Mouse (Mus musculus): ENCODE measurements around the gene Scarb1.
A peak's percentile ranks its signal among the peaks of the same experiment; 100 is the strongest.

Scarb1 gene

DNA sequence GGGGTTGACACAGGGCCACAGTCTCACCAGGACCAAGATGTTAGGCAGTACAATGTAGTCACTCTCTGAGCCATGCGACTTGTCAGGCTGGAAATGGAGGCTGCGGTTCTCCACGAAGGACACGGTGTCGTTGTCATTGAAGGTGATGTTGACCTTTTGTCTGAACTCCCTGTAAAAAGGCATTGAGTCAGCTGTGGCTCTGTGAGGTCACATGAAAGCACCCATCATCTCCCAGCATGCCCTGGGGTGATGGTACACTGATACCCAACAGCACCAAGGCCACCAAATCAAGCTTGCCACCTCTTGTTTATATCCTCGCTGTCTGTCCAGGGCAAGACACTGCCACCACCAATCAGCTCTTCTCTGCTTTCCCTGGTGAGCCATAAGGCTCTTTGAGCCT is 37.8 kb downstream of the Scarb1 start:
- no peak for DNase-seq

DNA sequence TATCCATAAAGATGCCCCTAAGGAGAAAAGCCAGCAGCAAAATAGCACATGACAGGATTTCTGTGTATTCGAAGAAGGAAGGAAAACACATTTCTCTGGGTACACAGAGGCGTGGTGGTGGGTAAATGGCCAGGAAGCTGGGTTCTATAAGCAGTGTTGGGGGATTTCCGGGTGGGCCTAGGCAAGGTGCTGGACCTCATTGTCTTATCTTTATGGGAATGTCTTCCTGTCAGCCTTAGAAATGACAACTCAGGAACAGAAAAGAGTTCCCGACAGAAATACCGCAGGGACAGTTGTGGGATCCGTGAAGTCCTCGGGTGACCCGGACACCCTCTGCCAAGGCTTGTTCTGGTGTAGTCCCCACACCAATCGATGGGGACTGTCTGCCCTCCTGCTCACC is 42.7 kb downstream of the Scarb1 start:
- no peak for DNase-seq

- DNase-seq = no peak
Measured at GRCm38 (mm10) chr5:125297171-125297570, 43.7 kb downstream of the Scarb1 start.

DNA sequence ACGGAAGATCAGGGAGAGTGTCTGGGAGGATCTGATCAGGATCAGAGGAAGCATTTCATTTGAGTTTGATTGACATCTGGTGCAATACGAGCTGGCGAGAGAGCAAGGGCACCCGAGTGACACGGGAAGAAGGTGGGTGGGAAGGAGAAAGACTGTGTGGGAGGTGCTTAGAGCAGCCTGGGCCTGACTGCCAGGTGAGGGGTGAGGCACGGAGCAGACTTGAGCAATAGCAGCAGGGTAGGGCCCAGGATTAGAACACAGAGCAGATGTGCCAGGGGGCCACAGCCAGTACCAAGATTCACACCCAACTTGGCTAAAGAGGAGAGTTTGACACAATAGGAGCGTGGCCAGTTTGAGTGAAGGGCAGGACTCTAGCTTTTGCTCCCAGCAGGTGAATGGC is 47.9 kb downstream of the Scarb1 start:
- DNase-seq = no peak

DNA sequence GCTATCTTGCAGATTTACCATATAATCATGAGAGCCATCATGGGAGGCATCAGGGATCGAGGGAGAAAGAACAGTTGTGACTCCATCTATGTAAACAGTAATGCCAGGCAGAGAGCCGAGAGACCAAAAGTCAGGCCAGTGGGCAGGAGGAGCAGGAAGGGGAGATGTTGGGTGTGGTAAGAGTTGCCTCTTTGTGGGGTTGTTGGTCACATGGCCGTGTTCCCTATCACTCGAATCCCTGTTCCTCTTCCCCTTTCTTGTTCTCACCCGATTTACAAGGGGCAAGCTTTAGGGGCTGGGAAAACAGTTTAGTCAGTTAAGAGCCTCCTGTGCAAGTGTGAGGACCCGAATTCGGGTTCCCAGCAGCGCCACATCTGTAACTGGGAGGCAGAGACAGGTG is 49.0 kb downstream of the Scarb1 start:
- no peak for DNase-seq

- DNase-seq = no peak
Measured at GRCm38 (mm10) chr5:125291387-125291786, 49.5 kb downstream of the Scarb1 start.

GRCm38 (mm10) chr5:125287053-125287655 is 53.7 kb downstream of the Scarb1 start:
- DNase-seq = no peak

- no peak for DNase-seq
Measured at GRCm38 (mm10) chr5:125286090-125286489, 54.8 kb downstream of the Scarb1 start.

GRCm38 (mm10) chr5:125283748-125284640 is 56.9 kb downstream of the Scarb1 start:
- peak; percentile 63 for DNase-seq

- DNase-seq = peak; percentile 2
Measured at GRCm38 (mm10) chr5:125279216-125279615, 61.7 kb downstream of the Scarb1 start.

GRCm38 (mm10) chr5:125278314-125278713 is 62.6 kb downstream of the Scarb1 start:
- DNase-seq = no peak

DNA sequence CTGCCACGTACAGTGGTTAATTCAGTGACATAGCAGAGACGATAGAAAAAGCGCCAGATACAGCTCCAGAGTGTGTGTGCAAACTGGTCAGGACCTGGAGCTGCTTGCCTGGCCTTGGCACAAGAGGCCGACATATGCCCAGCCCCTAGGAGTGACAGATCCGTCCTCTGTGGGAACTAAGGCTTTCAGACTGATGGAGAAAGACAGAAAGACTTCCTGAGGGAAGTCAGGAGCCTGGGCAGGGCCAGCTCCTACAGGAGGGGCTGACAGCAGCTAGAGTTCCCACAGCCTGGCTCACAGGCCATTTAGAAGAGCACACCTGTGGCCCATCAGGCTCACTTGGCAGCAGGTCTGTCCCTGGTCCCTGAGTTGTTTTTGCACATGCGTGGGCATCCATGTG is 63.6 kb downstream of the Scarb1 start:
- DNase-seq = peak; percentile 52

DNA sequence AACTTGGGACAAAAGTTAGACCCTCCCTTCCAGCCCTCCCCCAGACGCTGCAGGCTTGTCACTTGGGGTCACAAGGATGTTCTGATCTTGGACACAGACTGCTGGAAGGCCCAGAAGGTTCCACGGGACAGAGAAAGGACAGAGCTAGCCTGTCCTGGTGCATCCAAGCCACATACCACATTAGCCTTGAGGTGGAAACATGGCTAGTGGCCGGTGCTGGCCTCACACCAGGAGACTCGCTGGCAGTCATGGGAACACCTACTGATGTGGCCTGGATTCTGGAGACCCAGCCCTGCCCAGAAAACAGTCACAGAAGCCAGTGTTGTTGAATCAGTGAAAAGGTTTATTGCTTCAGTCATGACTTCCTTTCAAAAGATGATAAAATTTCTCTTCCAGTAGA is 64.1 kb downstream of the Scarb1 start:
- DNase-seq = peak; percentile 57

DNA sequence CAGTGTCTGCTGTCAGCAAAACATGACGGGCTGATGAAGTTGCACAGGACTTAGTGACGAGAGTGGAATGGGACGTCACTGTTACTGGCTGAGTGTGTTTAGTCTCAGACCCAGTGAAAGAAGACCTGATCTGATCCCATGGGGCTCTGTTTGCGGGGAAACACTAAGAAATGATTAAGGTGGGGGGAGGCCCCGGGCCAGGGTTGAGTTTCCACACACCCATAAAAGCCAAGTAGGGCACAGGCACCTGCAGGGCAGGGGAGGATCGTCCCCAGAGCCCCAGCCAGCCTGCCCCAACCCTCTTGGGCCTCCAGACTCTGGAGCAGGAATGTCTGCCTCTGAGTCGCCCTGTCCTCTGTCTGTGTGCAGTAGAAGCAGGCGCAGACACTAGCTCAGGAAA is 65.6 kb downstream of the Scarb1 start:
- peak; percentile 21 for DNase-seq

DNA sequence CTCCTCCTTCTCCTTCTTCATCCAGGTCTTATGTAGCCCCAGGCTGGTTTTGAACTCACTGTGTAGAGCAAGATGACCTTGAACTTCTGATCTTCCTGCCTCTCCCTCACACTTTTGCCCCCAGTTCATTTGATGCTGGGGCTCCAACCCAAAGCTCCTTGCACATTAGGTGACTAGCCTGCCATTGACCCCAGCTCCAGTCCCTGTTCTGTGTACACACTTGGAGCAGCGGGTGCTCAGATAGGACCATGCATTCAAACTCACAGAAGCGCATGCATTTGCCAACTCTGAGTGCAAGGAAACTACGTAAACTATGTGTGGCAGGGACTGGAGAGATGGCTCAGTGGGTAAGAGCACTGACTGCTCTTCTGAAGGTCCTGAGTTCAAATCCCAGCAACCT is 66.1 kb downstream of the Scarb1 start:
- DNase-seq = peak; percentile 6

DNA sequence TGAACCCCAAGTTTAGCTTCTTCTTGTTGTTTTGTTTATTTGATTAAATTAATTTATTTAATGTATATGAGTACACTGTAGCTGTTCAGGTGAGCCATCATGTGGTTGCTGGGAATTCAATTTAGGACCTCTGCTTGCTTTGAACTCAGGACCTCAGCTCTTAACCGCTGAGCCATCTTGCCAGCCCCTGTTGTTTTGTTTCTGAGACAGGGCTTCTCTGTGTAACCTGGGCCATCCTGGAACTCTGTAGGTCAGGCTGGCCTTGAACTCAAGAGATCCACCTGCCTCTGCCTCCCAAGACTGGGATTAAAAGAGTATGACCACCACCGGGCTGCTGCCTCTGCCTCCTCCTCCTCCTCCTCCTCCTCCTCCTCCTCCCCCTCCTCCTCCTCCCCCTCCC is 66.7 kb downstream of the Scarb1 start:
- DNase-seq = no peak

- peak; percentile 72 for DNase-seq
Measured at GRCm38 (mm10) chr5:125273666-125274109, 67.2 kb downstream of the Scarb1 start.

DNA sequence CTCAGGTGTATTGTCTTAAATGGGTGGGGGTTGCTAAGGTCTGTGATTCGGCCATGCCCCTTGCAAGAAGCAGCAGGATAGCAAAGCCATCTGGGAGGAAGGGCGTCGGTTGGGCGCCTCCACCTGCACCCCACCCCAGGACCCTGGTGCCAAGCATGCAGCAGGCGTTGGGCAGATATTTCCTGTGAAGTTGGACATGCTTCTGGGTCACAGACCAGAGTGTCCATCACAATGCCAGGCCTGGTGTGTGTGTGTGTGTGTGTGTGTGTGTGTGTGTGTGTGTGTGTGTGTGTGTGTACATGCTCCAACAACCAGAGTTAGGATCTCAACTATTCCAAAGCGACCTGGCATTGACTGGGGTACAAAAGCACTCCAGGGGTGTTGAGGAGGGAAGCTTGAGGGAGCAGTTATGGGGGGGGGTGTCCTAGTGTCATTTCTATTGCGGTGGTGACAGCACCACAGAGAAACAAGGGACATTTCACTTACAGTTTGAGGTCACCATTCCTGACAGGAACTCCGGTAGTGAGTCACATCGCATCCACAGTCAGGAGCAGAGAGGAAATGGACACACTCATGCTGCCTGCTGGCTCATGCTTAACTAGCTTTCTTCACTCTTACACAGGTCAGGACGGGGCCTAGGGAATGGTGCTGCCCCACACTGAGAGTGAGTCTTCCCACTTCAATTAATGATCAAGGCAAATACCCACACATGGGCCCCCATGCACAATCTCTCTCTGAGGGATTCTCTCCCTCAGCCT is 68.5 kb downstream of the Scarb1 start:
- peak; percentile 29 for DNase-seq

DNA sequence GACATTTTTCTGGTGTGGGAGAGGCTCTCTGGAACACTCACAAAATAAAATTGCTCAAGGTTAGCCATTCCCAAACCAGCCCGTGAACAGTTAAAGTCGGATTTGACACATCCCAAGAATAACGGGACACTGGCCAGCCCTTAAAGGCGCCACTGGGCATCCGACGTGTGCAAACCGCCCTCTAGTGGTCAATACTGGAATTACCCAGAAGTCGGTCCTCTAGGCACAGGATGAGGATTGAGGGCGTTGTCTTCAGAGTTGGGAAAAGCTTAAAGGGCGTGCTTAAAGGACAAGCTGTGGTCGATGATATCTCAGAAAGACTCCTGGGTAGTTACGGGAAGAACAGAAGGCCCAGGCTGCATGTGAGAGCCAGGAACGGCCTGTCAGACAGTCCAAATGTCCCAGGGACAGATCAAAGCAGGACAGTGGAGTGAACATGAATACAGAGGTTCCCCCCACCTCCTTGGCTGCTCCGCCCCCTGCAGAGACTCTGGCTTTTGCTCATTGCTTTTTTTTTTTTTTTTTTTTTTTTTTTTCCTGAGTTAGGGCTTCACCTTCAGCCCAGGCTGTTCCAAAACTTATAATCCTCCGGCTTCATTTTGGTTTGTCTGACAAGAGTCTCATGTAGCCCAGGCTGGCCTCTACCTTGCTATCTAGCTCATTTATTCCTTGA is 69.2 kb downstream of the Scarb1 start:
- DNase-seq = peak; percentile 86

DNA sequence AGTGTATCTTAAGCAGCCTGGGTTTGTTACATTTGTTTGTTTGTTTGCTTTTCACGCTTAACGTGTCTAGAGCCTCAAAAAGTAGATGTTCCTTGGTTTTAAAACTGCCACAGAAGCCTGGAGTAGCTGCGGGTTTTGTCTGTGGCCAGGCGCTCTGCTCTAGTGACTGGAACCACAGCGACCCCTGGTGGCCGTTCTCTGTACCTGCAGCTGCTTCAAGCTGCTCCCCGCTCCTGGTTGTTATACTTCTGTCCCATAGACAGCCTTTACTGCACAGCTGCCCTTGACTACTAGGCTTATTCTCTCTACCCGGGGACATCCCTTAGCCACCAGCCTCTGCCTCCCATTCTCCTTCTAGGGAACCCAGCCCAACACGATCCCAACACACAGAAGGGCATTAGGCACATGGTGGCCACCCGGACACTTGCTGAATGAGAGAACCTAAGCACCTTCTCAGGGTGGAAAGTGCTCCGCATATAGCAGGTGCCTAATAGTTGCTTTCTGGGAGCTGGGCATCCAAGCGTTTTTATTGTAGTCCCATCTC is 70.2 kb downstream of the Scarb1 start:
- peak; percentile 74 for DNase-seq

- DNase-seq = peak; percentile 19
Measured at GRCm38 (mm10) chr5:125269836-125270235, 71.1 kb downstream of the Scarb1 start.

DNA sequence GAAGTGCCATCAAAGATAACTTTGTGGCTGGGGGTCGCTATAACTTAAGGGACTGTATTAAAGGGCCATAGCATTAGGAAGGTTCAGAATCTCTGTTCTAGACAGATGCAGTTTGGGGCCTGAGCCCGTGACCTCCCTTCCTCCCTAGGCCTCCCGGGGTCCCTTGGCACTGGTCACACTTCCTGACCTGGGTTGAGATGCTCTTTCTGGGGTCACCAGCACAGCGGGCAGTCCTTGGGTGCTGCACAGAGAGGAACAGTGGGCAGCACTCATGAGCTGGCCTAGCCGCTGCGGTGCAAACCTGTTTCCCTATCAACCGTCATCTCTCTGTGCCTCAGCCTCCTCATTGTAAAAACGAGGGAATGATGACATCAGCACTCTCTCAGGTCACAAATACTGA is 71.5 kb downstream of the Scarb1 start:
- DNase-seq = peak; percentile 18
